Mouse (Mus musculus) cerebellum, postnatal 36 days (tissue): ENCODE measurements around the gene Musk.

Experiments
- DNase-seq, 2 experiments: peaks; one replicate each; pipeline ENCODE4 v3.0.0; 2021 to 2022; ENCODE audit warnings: mixed read lengths in 2 of 2

Musk gene

DNA sequence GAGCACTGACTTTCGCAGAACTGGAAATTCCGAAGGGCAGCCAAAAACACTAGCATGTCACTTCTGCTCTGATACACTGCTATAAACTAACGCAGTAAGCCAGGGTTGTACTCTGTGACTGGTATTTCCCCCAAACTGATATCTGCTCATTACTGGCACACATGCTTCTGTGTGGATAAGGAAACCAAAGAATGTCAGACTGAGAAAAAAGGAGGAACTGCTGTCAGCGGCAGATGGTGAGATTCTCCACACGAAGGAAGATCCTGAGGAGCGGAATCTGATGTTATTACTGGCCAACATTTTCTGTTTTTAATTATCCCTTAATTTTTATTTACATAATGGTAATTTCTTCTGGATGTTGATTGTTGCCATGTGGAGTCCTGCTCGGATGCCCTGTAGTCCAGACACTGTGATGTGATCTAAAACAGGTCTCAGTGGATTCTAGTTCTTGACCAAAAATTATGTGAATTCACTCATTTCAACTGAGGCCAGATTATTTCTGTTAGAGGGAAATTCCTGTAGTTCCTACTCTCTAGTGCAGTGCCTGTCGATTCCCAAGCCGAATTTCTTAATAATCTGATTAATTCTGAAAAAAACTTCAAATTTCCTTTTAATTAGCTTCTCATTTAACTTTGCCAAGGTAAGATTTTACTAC lies 137.6 kb downstream of the Musk start:
- DNase-seq: no peak
